Mouse (Mus musculus) lung, postnatal 0 days (tissue): Measurements from ENCODE around the gene Mrpl2.

Source experiments
- CTCF ChIP-seq: IDR thresholded peaks from 2 replicates; pipeline ENCODE4 v1.5.1; 2016; ENCODE audit warnings: antibody characterized with exemption, mild to moderate bottlenecking
- EP300 ChIP-seq: IDR thresholded peaks from 2 replicates; pipeline ENCODE4 v1.6.1; 2016; ENCODE audit warnings: antibody characterized with exemption, mild to moderate bottlenecking, control low read depth

- no peak for TF ChIP-seq EP300
- no peak for TF ChIP-seq CTCF
These were observed 33.8 kb upstream of the Mrpl2 start for GRCm38 (mm10) chr17:46612189-46612588.
